Mouse (Mus musculus) layer of hippocampus, adult 6 months (tissue): ENCODE results near the gene Prss44. TPM values are rescaled to one million over a fixed set of nuclear protein-coding genes. Genes with fewer than 3 reads are reported as not detected.

Source experiments
- long read RNA-seq, 2 experiments: library from polyadenylated mRNA; unstranded; transcript quantifications; one replicate each; pipeline ENCODE4 v2.0.0; 2019 to 2020
- polyA plus RNA-seq: library from polyadenylated mRNA; unstranded; fragments of <200 nt; fragmentation: Nextera tagmentation; gene quantifications from 2 replicates; pipeline ENCODE4 v1.2.3, GENCODE M21; 2021

The Prss44 gene
- polyA plus RNA-seq: not detected in 2 replicates
- long read RNA-seq, experiment 1: 0 reads
- long read RNA-seq, experiment 2: 0 reads

DNA sequence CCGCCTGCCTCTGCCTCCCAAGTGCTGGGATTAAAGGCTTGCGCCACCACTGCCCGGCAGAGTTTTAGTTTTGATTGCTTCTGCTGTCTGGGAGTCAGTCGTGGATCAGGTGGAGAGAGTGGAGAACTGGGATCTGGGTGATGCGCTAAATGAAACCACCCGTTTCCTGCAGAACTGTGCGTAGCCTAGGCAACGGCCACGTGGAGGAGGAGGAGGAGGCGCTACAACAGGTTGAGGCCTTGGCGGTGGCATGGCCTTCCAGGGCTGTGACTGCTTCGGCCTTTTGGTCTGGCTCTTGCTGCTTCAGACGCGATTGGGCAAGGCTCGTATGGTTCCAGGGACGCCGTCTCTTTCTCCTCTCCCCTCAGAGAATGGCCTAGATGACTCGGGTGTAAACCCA is at the start of gene Prss44:
TSS of gene Prss44 (plus strand) at position 206 of the 400 bp plus-strand sequence.

DNA sequence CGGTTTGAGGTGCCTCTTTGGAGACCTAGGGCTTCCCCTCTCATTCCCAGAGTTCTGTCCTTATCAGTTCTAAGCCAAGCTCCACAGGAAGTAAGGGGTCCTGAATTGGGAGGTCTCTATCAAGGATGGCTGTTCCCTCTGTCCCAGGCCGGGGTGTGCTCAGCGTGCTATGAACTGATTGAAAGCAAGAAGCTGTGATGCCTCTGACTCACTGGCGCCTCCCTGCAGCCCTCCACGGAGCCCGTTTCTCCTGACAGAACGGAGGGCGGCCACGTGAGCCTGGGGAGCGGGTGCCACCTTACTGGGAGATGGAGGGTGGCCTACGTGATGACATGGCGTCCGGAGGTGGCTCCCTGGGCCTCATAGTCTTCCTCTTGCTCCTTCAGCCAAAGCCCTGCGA is 15.9 kb upstream of the Prss44 start, which contains the start of gene Prss42:
TSS of gene Prss42 (plus strand) at position 301 of the 400 bp plus-strand sequence.

DNA sequence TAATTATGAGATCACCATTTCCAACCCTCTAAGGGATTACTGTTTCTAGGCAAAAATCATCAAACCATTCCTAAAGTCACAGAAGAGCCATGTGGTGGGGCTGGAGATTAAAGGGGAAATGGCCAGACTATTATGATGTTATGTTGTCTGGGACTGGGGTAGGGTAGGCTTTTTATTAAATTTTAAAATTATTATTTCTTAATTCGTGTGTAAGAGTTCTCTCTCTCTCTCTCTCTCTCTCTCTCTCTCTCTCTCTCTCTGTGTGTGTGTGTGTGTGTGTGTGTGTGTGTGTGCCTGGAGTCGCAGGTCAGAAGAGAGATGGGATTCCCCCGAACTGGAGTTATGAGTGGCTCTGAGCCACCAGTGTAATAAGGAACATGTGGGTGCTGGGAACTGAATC is 12.6 kb downstream of the Prss44 start, which contains the start of gene Prss43:
TSS of gene Prss43 (plus strand) at position 301 of the 400 bp plus-strand sequence.

DNA sequence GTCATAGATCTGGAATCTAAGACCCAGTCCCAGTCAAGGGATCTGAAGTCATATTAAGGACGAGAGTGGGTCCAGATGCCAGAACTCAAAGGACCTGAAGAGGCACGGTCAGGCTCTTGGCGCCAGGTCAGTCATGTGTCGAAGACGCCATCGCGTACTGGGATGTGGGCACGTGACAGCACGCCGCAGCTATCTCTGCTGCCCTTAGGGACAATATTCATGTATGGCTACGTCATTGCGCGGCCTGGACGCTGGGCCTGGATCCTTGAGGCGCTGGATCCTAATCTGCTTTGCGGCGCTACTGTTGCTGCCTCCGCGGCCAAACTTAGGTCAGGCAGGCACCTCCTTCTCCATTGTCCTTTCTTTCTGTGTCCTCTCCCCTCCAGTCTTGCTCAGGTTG is 20.6 kb downstream of the Prss44 start, which contains the start of gene Prss45:
TSS of gene Prss45 (plus strand) at position 178 of the 400 bp plus-strand sequence.

DNA sequence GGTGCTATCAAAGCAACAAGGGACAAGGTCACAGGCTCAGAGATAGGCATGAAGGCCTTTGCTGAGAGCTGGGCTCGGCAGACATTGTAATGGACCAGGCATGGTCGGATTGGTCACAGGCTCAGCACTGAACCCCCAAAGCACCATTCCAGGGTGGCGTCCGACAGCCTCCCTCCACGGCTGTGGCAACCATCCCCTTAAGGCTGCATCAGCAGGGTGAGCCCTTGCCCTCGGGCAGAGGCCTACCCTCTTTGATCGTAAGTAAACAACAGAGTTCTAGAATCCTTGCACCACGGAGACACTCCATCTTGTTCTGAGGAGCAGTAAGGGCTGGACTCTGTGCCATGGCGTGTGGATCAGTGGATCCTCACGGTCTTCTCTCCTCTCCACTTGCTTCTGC is 30.4 kb downstream of the Prss44 start, which contains the start of gene Prss46:
TSS of gene Prss46 (plus strand) at position 301 of the 400 bp plus-strand sequence.

DNA sequence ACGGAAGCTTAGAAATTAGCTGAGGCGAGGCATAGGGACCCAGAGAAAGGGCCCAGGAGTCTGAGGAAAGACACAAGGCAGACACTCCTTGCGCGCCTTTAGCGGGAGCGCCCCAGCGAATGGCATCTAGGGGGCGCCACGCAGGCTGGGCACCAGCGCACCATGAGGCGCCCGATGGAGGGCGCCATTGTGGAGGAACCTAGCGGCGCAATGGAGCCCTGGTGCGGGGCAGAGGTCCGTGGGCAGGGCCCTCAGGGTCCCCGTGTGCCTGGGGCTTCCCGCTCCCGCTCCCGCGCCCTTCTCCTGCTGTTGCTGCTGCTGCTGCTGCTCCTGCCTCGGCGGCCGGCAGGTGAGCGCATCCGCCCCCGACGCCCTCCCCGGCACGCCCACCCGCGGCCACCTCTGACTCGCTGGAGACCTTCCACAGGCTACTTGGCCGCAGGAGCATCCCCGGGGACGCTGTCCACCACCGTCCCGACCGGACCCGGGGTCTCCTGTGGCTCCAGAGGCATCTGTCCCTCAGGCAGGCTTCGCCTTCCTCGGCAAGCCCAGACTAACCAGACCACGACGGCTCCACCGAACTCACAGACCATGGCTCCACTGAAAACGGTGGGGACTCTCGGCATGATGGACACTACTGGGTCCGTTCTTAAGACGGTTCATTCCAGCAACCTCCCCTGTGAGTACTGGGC is 44.1 kb downstream of the Prss44 start, which contains the start of gene Prss50:
TSS of gene Prss50 (plus strand) at position 187 of the 692 bp plus-strand sequence.

Other genes with a start within 250 kb of the Prss44 start
- 2.7 and 3.2 TPM in 2 replicates for gene Nradd, start 189.5 kb upstream of the Prss44 start, polyA plus RNA-seq
- 0.56 and 0.72 TPM in 2 replicates for gene Nbeal2, start 159.8 kb upstream of the Prss44 start, polyA plus RNA-seq
- 105 and 106 TPM in 2 replicates for gene Ccdc12, start 157.5 kb upstream of the Prss44 start, polyA plus RNA-seq
- 0.41 and 0.43 TPM in 2 replicates for gene Myl3, start 72.1 kb upstream of the Prss44 start, polyA plus RNA-seq
- gene Pth1r, start 66.8 kb upstream of the Prss44 start, polyA plus RNA-seq: 2.3 and 3.6 TPM in 2 replicates
- gene Prss42, start 15.8 kb upstream of the Prss44 start, polyA plus RNA-seq: not detected in 2 replicates
- gene Prss43, start 12.7 kb downstream of the Prss44 start, polyA plus RNA-seq: 0.23 and 0.25 TPM in 2 replicates
- 0.59 and 0.64 TPM in 2 replicates for gene Prss45, start 20.6 kb downstream of the Prss44 start, polyA plus RNA-seq
- not detected in 2 replicates for gene Prss46, start 30.5 kb downstream of the Prss44 start, polyA plus RNA-seq
- 0.94 and 3.3 TPM in 2 replicates for gene Prss50, start 44.0 kb downstream of the Prss44 start, polyA plus RNA-seq
- 1.2 TPM in 2 replicates for gene Als2cl, start 65.9 kb downstream of the Prss44 start, polyA plus RNA-seq
- 0.95 and 2.4 TPM in 2 replicates for gene Tmie, start 66.1 kb downstream of the Prss44 start, polyA plus RNA-seq
- gene Fam240a, start 102.9 kb downstream of the Prss44 start, polyA plus RNA-seq: not detected in 2 replicates
- gene Tdgf1, start 132.2 kb downstream of the Prss44 start, polyA plus RNA-seq: 1.2 TPM in 2 replicates
- 3.2 and 3.9 TPM in 2 replicates for gene Lrrc2, start 137.6 kb downstream of the Prss44 start, polyA plus RNA-seq
- gene Rtp3, start 176.6 kb downstream of the Prss44 start, polyA plus RNA-seq: 0.28 and 0.29 TPM in 2 replicates
- gene Ltf, start 205.3 kb downstream of the Prss44 start, polyA plus RNA-seq: 0.21 TPM in 1 of 2 replicates, not detected in the other
- 1.5 and 1.7 TPM in 2 replicates for gene Ccrl2, start 243.5 kb downstream of the Prss44 start, polyA plus RNA-seq